Mouse (Mus musculus) heart, embryonic 10.5 days (tissue): ENCODE results near the gene Gpr37l1. TPM values are rescaled to one million over a fixed set of nuclear protein-coding genes. Genes with fewer than 3 reads are reported as not detected.

Source experiments
- DNase-seq: peaks from one replicate; pipeline ENCODE4 v3.0.0-alpha.2; 2017; ENCODE audit warnings: low spot score
- H3K27ac ChIP-seq: fragments of 300-500 bp; sonication (generic); 2 replicates; pipeline ENCODE4 v1.5.1; 2016; ENCODE audit warnings: mild to moderate bottlenecking
- H3K27me3 ChIP-seq: fragments of 300-500 bp; sonication (generic); 2 replicates; pipeline ENCODE4 v1.6.1; 2016; ENCODE audit warnings: mild to moderate bottlenecking; ENCODE audit not compliant: poor library complexity, insufficient read depth, severe bottlenecking
- H3K36me3 ChIP-seq: fragments of 300-500 bp; sonication (generic); 2 replicates; pipeline ENCODE4 v1.6.1; 2016; ENCODE audit warnings: mild to moderate bottlenecking, moderate library complexity
- H3K4me1 ChIP-seq: fragments of 300-500 bp; sonication (generic); 2 replicates; pipeline ENCODE4 v1.6.1; 2016; ENCODE audit warnings: mild to moderate bottlenecking
- H3K4me3 ChIP-seq: fragments of 300-500 bp; sonication (generic); 2 replicates; pipeline ENCODE4 v1.5.1; 2016; ENCODE audit warnings: mild to moderate bottlenecking, moderate library complexity
- H3K9me3 ChIP-seq: fragments of 300-500 bp; sonication (generic); 2 replicates; pipeline ENCODE4 v1.6.1; 2016; ENCODE audit warnings: mild to moderate bottlenecking, moderate library complexity
- WGBS: fragments of 180-500 bp; shearing (Covaris S2); methylation state at CpG from one replicate; pipeline ENCODE4 v1.1.7; 2016; 5-methylcytosine and 5-hydroxymethylcytosine counted together
- polyA plus RNA-seq: library from polyadenylated mRNA; unstranded; fragments of >200 nt; fragmentation: Nextera tagmentation; extraction: Ambion mirVana; gene quantifications from 2 replicates; pipeline ENCODE4 v1.2.1, GENCODE M21; 2016

The Gpr37l1 gene
- polyA plus RNA-seq, 1 experiment from 2014 or later, result not detected

DNA sequence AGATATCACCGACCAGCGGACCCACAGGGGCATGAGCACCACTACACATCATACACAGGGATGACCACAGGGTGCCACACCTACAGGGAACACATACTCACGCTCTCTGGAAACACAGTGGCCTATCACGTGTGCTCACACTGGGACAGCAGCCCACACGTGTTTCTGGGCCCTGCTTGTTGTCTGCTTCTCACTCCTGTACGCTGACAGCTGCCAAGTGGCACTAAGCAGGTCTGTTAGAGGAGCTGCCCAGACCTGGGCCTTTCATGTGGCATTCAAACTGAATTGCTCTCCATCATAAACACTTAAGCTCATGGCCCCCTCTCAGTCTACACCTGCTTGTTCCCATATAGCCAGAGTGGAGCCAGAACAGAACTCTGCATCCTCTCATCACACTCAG is 11.2 kb downstream of the Gpr37l1 start:
- H3K27me3 ChIP-seq, result peaks cover 48% of the 10 kb centered on the region
- H3K9me3 ChIP-seq, result no peaks in the 10 kb centered on the region
- DNase-seq, result peak; percentile 85
- peaks cover 39% of the 10 kb centered on the region for H3K4me1 ChIP-seq
- peaks cover 22% of the 10 kb centered on the region for H3K36me3 ChIP-seq
- WGBS, result 59% methylated on average over 6 of the region's 6 CpGs
- no peak overlapping the region for H3K4me3 ChIP-seq
- H3K27ac ChIP-seq, result no peak overlapping the region

GRCm38 (mm10) chr1:135154411-135154959 is 13.0 kb downstream of the Gpr37l1 start:
- Histone ChIP-seq H3K4me3 (peak overlapping the region; percentile 48), H3K36me3 (peaks cover 23% of the 10 kb centered on the region), H3K9me3 (no peaks in the 10 kb centered on the region), H3K27ac (peak overlapping the region; percentile 84), H3K4me1 (peaks cover 33% of the 10 kb centered on the region), H3K27me3 (peaks cover 30% of the 10 kb centered on the region)
- DNase-seq, result peak; percentile 89
- WGBS, result 2% methylated on average over 14 of the region's 14 CpGs

- Histone ChIP-seq H3K27me3 (peaks cover 26% of the 10 kb centered on the region), H3K4me1 (peaks cover 29% of the 10 kb centered on the region), H3K9me3 (no peaks in the 10 kb centered on the region), H3K36me3 (peaks cover 23% of the 10 kb centered on the region), H3K27ac (peak overlapping the region; percentile 84), H3K4me3 (peak overlapping the region; percentile 48)
- 13% methylated on average over 13 of the region's 13 CpGs for WGBS
- DNase-seq, result no peak
Observed at GRCm38 (mm10) chr1:135154011-135154410, 13.5 kb downstream of the Gpr37l1 start.

- H3K36me3 ChIP-seq, result peaks cover 10% of the 10 kb centered on the region; the same call in 1 of the 2 replicates
- no peak overlapping the region for H3K4me3 ChIP-seq
- peaks cover 45% of the 10 kb centered on the region for H3K27me3 ChIP-seq
- DNase-seq, result no peak
- H3K27ac ChIP-seq, result no peak overlapping the region
- H3K9me3 ChIP-seq, result no peaks in the 10 kb centered on the region
- peaks cover 26% of the 10 kb centered on the region for H3K4me1 ChIP-seq
- 81% methylated on average over 5 of the region's 5 CpGs for WGBS
Observed at GRCm38 (mm10) chr1:135148996-135149395, 18.5 kb downstream of the Gpr37l1 start.

DNA sequence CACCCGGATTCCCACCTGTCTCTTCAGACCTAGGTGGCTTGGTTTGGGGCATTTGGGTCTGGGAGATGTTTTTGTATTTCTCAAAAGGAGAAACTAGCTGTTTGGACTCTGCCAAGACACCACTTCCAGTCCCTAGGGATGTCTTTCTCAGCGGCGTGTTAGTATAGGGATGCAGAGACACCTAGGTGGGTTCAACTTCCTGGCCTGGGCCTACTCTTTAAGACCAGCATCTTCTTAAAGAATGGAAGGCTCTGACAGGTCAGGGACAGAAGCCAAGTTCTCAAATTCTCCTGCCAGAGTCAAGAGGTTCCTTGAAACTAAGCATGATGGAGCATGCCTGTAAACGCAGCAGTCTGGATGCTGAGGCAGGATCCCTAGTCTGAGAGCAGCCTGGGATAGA is 19.0 kb downstream of the Gpr37l1 start:
- Histone ChIP-seq H3K27ac (no peak overlapping the region), H3K27me3 (peaks cover 48% of the 10 kb centered on the region), H3K9me3 (no peaks in the 10 kb centered on the region), H3K4me1 (peaks cover 23% of the 10 kb centered on the region), H3K36me3 (peaks cover 10% of the 10 kb centered on the region; the same call in 1 of the 2 replicates), H3K4me3 (peak overlapping the region; percentile 96)
- DNase-seq, result no peak
- 77% methylated on average over 4 of the region's 4 CpGs for WGBS

DNA sequence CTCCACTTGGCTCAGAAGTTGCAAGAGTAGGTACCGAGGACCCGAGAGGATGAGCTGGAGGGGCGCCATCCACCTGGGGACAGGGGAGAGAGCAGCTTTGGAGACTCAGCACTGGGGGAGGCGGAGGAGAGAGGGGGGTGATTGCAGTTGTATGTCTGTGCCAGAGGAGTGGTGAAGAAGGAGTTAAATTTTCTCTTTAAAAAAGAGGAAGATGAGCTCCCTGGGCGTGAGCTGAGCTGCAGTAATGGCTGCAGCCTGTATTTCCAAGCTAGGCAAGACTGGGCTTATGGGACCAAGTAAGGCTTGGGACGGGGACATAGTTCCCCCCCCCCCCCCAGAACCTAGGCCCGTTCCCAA is 19.8 kb downstream of the Gpr37l1 start:
- H3K27ac ChIP-seq, result peak overlapping the region; percentile 93
- DNase-seq, result no peak
- no peaks in the 10 kb centered on the region for H3K9me3 ChIP-seq
- H3K4me1 ChIP-seq, result peaks cover 23% of the 10 kb centered on the region
- peaks cover 55% of the 10 kb centered on the region for H3K27me3 ChIP-seq
- H3K4me3 ChIP-seq, result peak overlapping the region; percentile 96
- peaks cover 10% of the 10 kb centered on the region; the same call in 1 of the 2 replicates for H3K36me3 ChIP-seq
- 3% methylated on average over 7 of the region's 7 CpGs for WGBS

DNA sequence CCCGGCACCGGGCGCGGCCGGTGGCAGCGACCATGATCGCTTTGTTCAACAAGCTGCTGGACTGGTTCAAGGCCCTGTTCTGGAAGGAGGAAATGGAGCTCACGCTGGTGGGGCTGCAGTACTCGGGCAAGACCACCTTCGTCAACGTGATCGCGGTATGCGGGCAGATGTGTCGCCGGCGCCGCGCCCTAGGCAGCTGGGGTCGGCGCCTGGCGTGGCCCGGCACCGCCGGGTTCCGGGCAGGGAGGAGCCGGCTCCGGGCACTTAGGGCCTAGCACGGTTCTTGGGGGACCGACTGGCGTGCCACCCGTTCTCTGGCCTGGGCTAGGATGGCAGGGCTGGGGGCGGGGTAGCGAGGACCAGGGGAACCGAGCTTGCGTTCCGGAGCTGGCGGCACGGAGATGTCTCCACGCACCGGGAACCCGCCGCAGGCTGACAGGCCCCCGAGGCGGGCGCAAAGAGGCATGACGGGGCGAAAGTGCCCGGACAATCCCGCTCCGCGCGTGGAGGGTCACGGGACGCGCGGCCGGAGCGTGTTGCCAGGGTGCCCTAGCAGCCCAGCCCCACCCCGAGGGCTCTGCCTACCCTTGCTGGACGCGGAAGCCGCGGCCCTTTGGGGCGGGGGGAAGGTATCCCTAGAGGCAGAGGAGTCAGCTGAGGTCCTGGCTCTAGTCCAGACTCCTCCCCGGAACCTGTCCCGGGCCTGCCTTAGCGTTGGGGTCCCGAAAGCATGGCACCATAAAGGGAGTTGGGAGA is 20.4 kb downstream of the Gpr37l1 start:
- DNase-seq, result peak; percentile 88
- Histone ChIP-seq H3K9me3 (no peaks in the 10 kb centered on the region), H3K27me3 (peaks cover 51% of the 10 kb centered on the region), H3K36me3 (peaks cover 6% of the 10 kb centered on the region; the same call in 1 of the 2 replicates), H3K4me3 (peak overlapping the region; percentile 96), H3K27ac (peak overlapping the region; percentile 93), H3K4me1 (peaks cover 23% of the 10 kb centered on the region)
- WGBS, result under 1% methylated on average over 69 of the region's 69 CpGs

DNA sequence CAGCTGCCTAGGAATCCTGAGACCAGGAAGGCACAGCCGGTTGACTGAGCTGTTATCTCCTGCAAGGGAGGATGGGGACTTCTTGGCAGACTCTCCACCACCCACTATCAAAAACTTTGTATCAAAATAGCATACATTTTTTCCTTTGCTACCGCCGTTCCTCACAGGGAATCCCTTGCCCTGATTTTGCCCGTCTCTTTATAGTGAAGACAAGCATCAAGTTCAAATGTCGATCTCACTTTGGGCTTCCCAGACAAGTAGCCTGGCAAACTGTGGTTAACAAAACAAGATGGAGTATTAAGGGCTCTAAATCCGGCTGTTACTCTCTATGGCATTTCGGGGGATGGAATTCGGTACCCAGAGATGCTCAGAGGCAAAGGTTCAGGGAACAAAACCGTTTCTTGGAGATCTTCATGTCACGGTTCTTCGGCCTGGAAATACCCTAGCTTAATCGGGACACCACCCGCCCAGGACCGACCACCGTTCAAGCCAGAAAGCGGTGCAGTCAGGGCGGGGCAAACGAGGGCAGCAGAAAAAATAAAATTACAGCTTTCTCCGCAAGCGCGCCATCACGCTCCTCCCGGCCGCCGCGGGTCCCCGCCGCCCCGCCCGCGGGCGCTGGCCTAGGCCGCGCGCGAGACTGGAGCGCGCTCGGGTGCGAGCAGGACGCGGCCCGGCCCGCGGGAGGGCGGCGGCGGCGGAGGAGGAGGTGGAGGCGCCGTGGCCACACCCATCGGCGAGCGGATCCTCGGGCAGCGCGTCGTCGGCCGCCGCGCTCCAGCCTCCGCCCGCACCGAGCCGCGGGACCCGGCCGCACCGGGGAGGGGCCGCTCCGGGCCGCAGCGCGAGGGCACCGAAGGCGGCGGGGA is 21.2 kb downstream of the Gpr37l1 start, which contains the start of gene Arl8a:
Arl8a (plus strand) TSS at position 748 of the 869 bp plus-strand sequence.
- Histone ChIP-seq H3K27me3 (peaks cover 50% of the 10 kb centered on the region), H3K9me3 (no peaks in the 10 kb centered on the region), H3K4me3 (peak within 1 kb of the TSS; percentile 96), H3K4me1 (peaks cover 23% of the 10 kb centered on the region), H3K27ac (peak within 1 kb of the TSS; percentile 93), H3K36me3 (peaks cover 1% of the 10 kb centered on the region; the same call in 1 of the 2 replicates)
- DNase-seq, result no peak
- WGBS, result 4% methylated on average over 75 of the region's 78 CpGs

DNA sequence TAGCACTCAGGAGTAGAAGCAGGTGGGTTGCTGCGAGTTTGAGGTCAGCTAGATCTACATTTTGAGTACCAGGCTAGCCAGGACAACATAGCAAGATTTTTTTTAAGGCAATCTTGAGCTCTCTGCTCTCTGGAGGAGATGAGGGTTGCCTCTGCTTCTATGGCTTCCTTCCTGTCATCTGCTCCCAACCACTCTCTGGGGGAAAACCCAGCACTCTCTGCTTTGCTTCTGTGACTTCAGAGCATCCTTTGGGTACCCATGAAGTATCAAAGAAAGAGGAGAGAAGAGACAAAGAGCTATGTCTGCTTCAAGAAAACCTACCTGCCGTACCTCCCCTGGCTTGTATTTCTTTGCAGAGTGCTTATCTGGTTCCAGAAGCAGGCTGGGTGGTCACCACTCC is 23.5 kb downstream of the Gpr37l1 start:
- Histone ChIP-seq H3K4me3 (no peak overlapping the region), H3K4me1 (peaks cover 23% of the 10 kb centered on the region), H3K27ac (no peak overlapping the region), H3K9me3 (no peaks in the 10 kb centered on the region), H3K36me3 (no peaks in the 10 kb centered on the region), H3K27me3 (peaks cover 51% of the 10 kb centered on the region)
- WGBS, result 85% methylated on average over 2 of the region's 2 CpGs
- no peak for DNase-seq

DNA sequence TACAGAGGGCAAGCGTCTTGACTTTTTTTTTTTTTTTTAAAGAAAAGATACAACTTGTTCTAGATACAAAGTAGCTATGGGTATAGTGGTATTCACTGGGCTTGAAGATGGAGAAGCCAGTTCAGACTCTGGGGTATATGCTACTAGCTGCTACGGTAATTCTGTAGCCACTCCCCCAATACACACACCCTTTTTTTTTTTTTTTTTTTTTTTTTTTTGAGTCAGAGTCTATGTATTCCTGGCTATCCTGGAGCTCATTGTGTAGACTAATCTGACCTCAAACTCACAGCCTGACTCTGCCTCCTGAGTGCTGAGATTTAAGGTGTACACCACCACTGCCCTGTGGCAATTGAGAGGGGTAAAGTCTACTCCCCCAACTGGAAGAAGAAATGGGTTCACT is 25.0 kb downstream of the Gpr37l1 start:
- no peaks in the 10 kb centered on the region for H3K36me3 ChIP-seq
- H3K9me3 ChIP-seq, result no peaks in the 10 kb centered on the region
- WGBS, result 63% methylated on average over 2 of the region's 2 CpGs
- H3K4me3 ChIP-seq, result no peak overlapping the region
- peaks cover 49% of the 10 kb centered on the region for H3K27me3 ChIP-seq
- peaks cover 10% of the 10 kb centered on the region for H3K4me1 ChIP-seq
- H3K27ac ChIP-seq, result no peak overlapping the region
- DNase-seq, result no peak

GRCm38 (mm10) chr1:135139906-135140305 is 27.6 kb downstream of the Gpr37l1 start:
- Histone ChIP-seq H3K4me3 (no peak overlapping the region), H3K27ac (no peak overlapping the region), H3K4me1 (no peaks in the 10 kb centered on the region; the same call in 1 of the 2 replicates), H3K9me3 (no peaks in the 10 kb centered on the region), H3K36me3 (no peaks in the 10 kb centered on the region), H3K27me3 (peaks cover 46% of the 10 kb centered on the region)
- no peak for DNase-seq
- 61% methylated on average over 2 of the region's 2 CpGs for WGBS

- peaks cover 22% of the 10 kb centered on the region for H3K4me1 ChIP-seq
- H3K27ac ChIP-seq, result no peak overlapping the region
- no peaks in the 10 kb centered on the region for H3K36me3 ChIP-seq
- H3K9me3 ChIP-seq, result no peaks in the 10 kb centered on the region
- no peak for DNase-seq
- WGBS, result 19% methylated on average over 1 of the region's 1 CpGs
- no peak overlapping the region for H3K4me3 ChIP-seq
- peaks cover 46% of the 10 kb centered on the region for H3K27me3 ChIP-seq
Observed at GRCm38 (mm10) chr1:135136500-135136899, 31.0 kb downstream of the Gpr37l1 start.
